Mouse (Mus musculus) kidney, embryonic 14.5 days (tissue): ENCODE measurements around the gene Pih1d1. TPM values are rescaled to one million over a fixed set of nuclear protein-coding genes. Genes with fewer than 3 reads are reported as not detected.
"Not testable (repeated sequence)": the region's sequence is repeated elsewhere in the genome, so short reads cannot be mapped to it uniquely, and the experiment has no call there.

ENCODE experiments used
- ATAC-seq: fragments of 200-750 bp; cut with Nextera tagmentation; 2 replicates; pipeline ENCODE4 v1.8.0; 2017; ENCODE audit warnings: moderate number of reproducible peaks, mild to moderate bottlenecking, moderate TSS enrichment, moderate library complexity; ENCODE audit not compliant: low FRiP score, low TSS enrichment
- H3K27ac ChIP-seq: fragments of 300-500 bp; sonication (generic); 2 replicates; pipeline ENCODE4 v1.5.1; 2014; ENCODE audit warnings: low read depth, mild to moderate bottlenecking, low read length, moderate library complexity, mixed read lengths
- H3K27me3 ChIP-seq: fragments of 300-500 bp; sonication (generic); 2 replicates; pipeline ENCODE4 v1.6.1; 2014; ENCODE audit warnings: mild to moderate bottlenecking, low read length; ENCODE audit not compliant: control insufficient read depth, insufficient read depth
- H3K36me3 ChIP-seq: fragments of 300-500 bp; sonication (generic); 2 replicates; pipeline ENCODE4 v1.6.1; 2014; ENCODE audit warnings: low read length, mixed read lengths; ENCODE audit not compliant: control insufficient read depth, insufficient read depth
- H3K4me1 ChIP-seq: fragments of 300-500 bp; sonication (generic); 2 replicates; pipeline ENCODE4 v1.6.1; 2014; ENCODE audit warnings: low read length, mixed read lengths; ENCODE audit not compliant: control insufficient read depth, insufficient read depth
- H3K4me2 ChIP-seq: fragments of 300-500 bp; sonication (generic); replicated peaks from 2 replicates; pipeline ENCODE4 v1.6.1; 2014; ENCODE audit warnings: low read depth, mild to moderate bottlenecking, low read length
- H3K4me3 ChIP-seq: fragments of 300-500 bp; sonication (generic); 2 replicates; pipeline ENCODE4 v1.5.1; 2014; ENCODE audit warnings: mild to moderate bottlenecking, low read length
- H3K9ac ChIP-seq: fragments of 300-500 bp; sonication (generic); 2 replicates; pipeline ENCODE4 v1.6.1; 2014; ENCODE audit warnings: low read depth, mild to moderate bottlenecking, low read length, moderate library complexity
- H3K9me3 ChIP-seq: fragments of 300-500 bp; sonication (generic); 2 replicates; pipeline ENCODE4 v1.6.1; 2016; ENCODE audit warnings: low read length; ENCODE audit not compliant: control insufficient read depth
- WGBS: fragments of 180-500 bp; shearing (Covaris S2); extraction: QIAGEN DNeasy Blood & Tissue Kit; methylation state at CpG from one replicate; pipeline ENCODE4 v1.1.7; 2014; 5-methylcytosine and 5-hydroxymethylcytosine counted together
- polyA plus RNA-seq: library from polyadenylated mRNA; unstranded; fragments of >200 nt; fragmentation: Nextera tagmentation; extraction: Ambion mirVana; gene quantifications from 2 replicates; pipeline ENCODE4 v1.2.1, GENCODE M21; 2014

The Pih1d1 gene
- polyA plus RNA-seq, 1 experiment from 2014 or later, result 110 TPM

DNA sequence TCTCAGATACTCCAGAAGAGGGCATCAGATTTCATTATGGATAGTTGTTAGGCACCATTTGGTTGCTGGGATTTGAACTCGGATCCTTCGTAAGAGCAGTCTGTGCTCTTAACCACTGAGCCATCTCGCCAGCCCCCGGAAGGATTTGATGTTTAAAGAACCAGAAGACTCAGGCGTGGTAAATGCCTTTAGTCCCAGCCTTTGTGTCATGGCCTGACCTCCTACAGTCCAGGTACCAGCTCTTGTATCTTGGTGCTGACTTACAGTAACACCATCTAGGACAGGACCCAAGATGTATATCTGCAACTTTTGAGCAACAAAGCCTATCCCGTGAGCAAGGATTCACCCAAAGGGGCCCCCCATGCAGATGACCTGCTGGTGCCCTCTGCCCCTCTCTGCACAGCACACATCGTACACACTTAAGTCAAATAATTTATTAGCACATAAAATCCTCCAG, 28.9 kb upstream of the Pih1d1 start:
- Histone ChIP-seq H3K27ac (peak overlapping the region; percentile 88), H3K27me3 (no peaks in the 10 kb centered on the region), H3K36me3 (peaks cover 58% of the 10 kb centered on the region), H3K9ac (no peak overlapping the region; the same call in 1 of the 2 replicates), H3K4me3 (peak overlapping the region; percentile 99; the same call in 1 of the 2 replicates), H3K9me3 (no peaks in the 10 kb centered on the region), H3K4me2 (peak overlapping the region; percentile 38; the same call in 1 of the 2 replicates), H3K4me1 (peaks cover 37% of the 10 kb centered on the region)
- WGBS, result 13% methylated on average over 7 of the region's 7 CpGs
- ATAC-seq, result no peak

DNA sequence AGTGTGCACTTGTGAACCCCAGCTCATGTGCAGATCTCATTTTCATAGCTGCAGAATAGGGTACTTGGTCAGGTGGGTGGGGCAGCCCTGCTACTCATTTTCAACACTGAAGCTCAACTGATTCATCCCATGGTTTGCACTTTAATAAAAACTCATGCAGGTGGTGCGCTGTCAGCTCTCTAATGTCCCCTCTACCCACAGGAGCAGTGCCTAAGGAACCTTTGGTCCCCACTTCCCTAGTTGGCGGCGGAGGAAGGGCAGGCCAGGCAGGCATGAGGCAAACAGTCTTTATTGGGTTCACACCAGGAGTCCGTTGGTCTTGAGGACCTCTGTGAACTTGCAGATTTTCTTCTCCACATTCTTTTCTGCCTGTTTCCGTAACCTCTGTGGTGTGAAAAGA, 28.5 kb upstream of the Pih1d1 start:
- H3K9ac ChIP-seq, H3K27me3 ChIP-seq, H3K9me3 ChIP-seq, ATAC-seq, H3K4me3 ChIP-seq: not testable (repeated sequence)
- 68% methylated on average over 5 of the region's 5 CpGs for WGBS
- peak overlapping the region; percentile 88; the same call in 1 of the 2 replicates for H3K27ac ChIP-seq
- H3K4me2 ChIP-seq, result peak overlapping the region; percentile 19; the same call in 1 of the 2 replicates
- peaks cover 53% of the 10 kb centered on the region for H3K36me3 ChIP-seq
- peaks cover 37% of the 10 kb centered on the region for H3K4me1 ChIP-seq

DNA sequence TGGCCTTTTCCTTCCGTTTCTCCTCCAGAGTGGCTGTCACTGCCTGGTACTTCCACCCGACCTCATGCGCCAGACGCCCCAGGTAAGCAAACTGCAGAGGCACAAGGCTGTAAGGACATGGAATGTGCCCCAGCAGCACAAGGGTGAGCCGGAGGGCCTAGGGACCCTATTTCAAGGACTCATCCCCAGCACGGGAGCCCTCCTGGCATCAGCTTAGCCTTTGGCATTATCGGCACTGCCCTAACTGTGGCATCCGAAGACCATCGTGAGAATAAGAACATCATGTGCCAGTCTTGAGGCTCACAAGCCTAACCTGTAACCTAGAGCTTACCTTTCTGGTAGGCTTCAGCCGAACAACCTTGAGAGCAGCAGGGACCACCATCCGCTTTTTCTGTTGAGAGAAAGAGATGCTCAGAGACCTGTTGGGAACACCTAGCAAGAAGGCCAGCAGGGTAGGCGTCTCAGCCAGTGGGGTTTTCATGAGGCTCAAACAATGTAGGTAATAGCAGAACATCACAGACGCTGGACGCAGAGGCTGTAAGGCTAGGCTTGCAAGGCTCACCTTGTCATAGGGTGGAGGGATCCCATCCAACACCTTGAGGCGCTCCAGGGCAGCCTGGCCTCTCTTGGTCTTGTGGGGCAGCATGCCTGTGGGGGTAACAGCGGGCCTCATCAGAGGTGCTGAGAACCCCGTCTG, 27.8 kb upstream of the Pih1d1 start:
- WGBS, result 77% methylated on average over 17 of the region's 17 CpGs
- H3K4me2 ChIP-seq, result peak overlapping the region; percentile 94
- H3K9ac ChIP-seq, result peak overlapping the region; percentile 100
- no peaks in the 10 kb centered on the region for H3K9me3 ChIP-seq
- H3K36me3 ChIP-seq, result peaks cover 47% of the 10 kb centered on the region
- peak overlapping the region; percentile 95 for H3K27ac ChIP-seq
- ATAC-seq, result no peak
- peaks cover 37% of the 10 kb centered on the region for H3K4me1 ChIP-seq
- H3K4me3 ChIP-seq, result peak overlapping the region; percentile 99
- H3K27me3 ChIP-seq, result no peaks in the 10 kb centered on the region

DNA sequence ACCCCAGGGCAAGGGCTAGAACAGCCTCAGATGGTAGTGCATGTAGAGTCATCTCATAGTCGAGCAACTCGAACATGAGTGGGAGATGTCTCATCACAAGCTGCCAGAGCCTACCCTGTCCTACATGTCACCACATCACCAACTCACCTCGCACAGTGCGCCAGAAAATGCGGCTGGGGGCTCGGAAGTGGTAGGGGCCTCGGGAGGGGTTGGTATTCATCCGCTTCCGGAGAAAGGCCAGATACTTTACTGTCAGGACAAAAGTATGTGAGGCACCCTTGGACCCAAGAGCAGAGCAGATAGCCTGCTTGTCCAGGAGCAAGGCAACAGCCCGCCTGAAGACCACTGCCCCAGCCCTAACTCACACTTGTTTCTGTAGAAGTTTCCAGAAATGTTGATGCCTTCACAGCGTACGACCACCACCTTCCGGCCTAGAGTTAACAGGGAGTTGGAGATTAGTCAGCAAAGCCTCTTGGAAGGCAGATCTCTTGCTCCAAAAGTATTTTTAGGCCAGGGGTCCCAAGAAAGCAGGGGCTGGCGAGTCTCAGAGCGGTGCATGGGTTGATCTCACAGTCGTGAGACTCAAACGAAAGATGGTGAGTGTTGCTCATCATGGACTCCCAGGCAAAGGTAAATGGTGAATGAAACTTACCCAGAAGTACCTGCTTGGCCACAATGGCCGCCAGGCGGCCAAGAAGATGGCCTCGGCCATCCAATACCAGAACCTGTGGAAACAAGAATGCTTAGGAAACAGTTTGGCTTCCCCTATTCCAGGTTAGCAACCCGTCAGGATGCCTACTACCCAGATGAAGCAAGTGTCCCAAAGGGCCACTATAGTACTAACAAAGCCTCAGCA, 27.0 kb upstream of the Pih1d1 start:
- 39% methylated on average over 21 of the region's 21 CpGs for WGBS
- Histone ChIP-seq H3K36me3 (peaks cover 39% of the 10 kb centered on the region), H3K4me1 (peaks cover 35% of the 10 kb centered on the region), H3K4me3 (peak overlapping the region; percentile 99), H3K27me3 (no peaks in the 10 kb centered on the region), H3K9me3 (no peaks in the 10 kb centered on the region), H3K27ac (peak overlapping the region; percentile 95), H3K4me2 (peak overlapping the region; percentile 94), H3K9ac (peak overlapping the region; percentile 100)
- ATAC-seq, result no peak

DNA sequence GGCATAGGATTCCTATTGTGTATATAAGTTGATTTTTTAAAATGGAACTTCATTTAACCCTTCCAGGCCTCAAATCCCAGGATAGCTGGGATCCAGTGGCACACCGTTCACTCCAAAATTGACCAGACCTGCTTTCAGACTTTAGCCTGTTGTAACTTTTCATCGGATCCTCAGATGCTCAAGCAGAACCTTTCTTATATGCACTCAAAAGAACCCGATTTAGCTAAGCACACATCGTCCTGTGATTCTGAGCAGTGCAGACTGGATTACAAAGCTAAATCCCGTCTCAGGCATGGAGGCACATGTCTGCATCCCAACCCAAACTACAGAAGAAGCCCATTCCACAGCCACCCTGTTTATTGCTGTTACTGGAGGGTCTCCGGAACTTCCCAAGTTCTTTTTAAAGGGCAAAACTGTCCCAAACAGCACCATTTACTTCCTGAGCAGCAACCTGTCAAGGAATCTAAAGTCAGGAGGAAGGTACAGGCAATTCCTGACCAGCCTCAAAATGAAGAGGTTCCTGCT, 26.3 kb upstream of the Pih1d1 start:
- peak overlapping the region; percentile 94 for H3K4me2 ChIP-seq
- H3K36me3 ChIP-seq, result peaks cover 32% of the 10 kb centered on the region
- H3K27ac ChIP-seq, result peak overlapping the region; percentile 95
- H3K4me3 ChIP-seq, result peak overlapping the region; percentile 99
- no peaks in the 10 kb centered on the region for H3K9me3 ChIP-seq
- peak overlapping the region; percentile 100 for H3K9ac ChIP-seq
- no peak for ATAC-seq
- peaks cover 28% of the 10 kb centered on the region for H3K4me1 ChIP-seq
- WGBS, result under 1% methylated on average over 6 of the region's 6 CpGs
- H3K27me3 ChIP-seq, result no peaks in the 10 kb centered on the region

DNA sequence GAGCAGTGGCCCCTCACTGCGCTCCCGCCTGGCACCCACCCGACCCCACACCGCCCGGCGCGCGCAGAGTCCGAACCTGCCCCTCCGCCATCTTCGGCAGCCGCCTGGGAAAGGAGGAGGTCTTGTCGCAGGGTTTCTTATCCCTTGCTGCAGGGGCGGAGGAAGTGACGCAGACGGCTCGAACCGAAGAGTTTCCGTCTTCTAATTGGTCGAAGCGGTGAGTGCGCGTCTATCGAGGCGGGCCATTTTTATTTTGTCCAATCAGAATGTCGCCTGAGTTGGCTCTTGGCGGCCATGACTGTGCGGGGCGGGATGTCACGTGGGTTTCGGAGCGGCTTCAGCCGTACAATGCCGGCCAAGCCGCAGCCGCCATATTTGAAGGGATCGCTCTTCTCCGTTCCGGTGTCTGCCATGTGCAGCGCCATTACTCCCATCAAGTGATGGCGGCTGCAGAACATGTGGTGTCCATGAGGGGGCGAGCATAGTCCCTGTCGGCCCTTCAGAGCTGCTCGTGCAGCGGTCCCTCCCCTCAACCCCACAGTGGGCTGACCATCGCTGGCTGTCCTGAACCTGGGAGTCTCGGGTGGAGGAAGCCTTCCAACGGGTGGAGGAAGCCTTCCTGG, 25.4 kb upstream of the Pih1d1 start, which contains the start of gene Rpl13a:
TSS of gene Rpl13a (minus strand) at position 138 of the 623 bp plus-strand sequence.
- Histone ChIP-seq H3K36me3 (peaks cover 27% of the 10 kb centered on the region), H3K4me2 (peak within 1 kb of the TSS; percentile 94), H3K27me3 (no peaks in the 10 kb centered on the region), H3K4me1 (peaks cover 22% of the 10 kb centered on the region), H3K27ac (peak within 1 kb of the TSS; percentile 95), H3K9me3 (no peaks in the 10 kb centered on the region), H3K4me3 (peak within 1 kb of the TSS; percentile 99), H3K9ac (peak within 1 kb of the TSS; percentile 100)
- WGBS, result 0% methylated on average over 48 of the region's 48 CpGs
- ATAC-seq, result peak; percentile 95

DNA sequence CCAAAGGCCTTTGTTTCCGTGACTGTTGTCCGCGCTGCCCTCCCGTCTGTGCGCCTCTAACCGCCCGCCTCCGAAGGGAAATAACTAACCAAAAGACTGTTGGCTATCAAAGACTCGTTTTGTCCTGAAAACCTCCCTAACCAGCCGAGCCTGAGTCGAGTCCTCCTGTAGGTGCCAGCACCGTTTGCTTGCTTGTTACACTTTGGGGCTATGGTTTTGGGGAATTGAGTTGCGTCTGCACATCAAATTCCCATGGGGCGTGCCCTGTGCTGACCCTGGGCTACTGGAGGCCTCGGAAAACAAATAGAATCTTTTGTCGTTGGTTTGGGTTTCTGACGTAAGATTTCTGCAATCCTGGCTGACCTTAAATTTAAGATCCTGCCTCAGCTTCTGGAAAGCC, 24.8 kb upstream of the Pih1d1 start:
- Histone ChIP-seq H3K27ac (peak overlapping the region; percentile 93), H3K4me3 (peak overlapping the region; percentile 99), H3K4me1 (peaks cover 23% of the 10 kb centered on the region), H3K4me2 (peak overlapping the region; percentile 64), H3K27me3 (no peaks in the 10 kb centered on the region), H3K36me3 (peaks cover 27% of the 10 kb centered on the region), H3K9ac (peak overlapping the region; percentile 100), H3K9me3 (no peaks in the 10 kb centered on the region)
- ATAC-seq, result no peak
- 2% methylated on average over 17 of the region's 17 CpGs for WGBS

DNA sequence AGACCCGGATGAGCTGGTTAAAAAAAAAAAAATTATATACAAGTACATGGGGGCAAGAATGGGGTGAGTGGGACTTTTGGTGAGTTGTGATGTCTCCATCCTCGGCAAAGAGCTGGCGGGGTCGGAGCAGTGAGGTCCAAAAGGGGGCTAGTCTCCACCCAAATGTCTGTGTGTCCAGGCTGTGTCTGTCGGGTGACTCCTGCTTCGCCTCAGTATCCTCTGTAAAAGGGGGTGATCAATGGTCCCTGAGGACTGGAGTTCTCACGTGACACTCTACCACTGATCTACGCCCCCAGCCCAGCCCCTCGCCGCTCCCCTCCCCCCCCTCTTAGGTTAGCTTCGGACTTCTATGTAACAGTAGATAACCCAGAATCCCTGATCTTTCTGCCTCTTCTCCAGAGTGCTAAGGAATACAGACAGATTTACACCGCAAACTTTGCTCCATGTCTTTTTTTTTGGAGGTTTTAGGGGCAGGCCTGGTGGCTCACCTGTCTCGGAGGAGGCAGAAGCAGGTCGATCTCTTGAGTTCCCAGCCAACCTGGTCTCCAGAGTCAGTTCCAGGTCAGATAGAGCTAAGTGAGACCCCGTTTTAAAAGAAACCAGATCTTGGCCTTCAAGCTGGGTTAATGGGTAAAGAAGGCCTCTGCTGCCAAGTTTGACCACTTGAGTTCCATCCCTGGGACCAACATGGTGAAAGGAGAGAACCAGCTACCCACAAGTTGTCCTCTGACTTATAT, 24.2 kb upstream of the Pih1d1 start:
- no peaks in the 10 kb centered on the region for H3K27me3 ChIP-seq
- no peak for ATAC-seq
- H3K4me1 ChIP-seq, result peaks cover 25% of the 10 kb centered on the region
- H3K9ac ChIP-seq, result peak overlapping the region; percentile 100; the same call in 1 of the 2 replicates
- H3K9me3 ChIP-seq, result no peaks in the 10 kb centered on the region
- peak overlapping the region; percentile 99 for H3K4me3 ChIP-seq
- peak overlapping the region; percentile 64 for H3K4me2 ChIP-seq
- peak overlapping the region; percentile 93; the same call in 1 of the 2 replicates for H3K27ac ChIP-seq
- peaks cover 27% of the 10 kb centered on the region for H3K36me3 ChIP-seq
- WGBS, result 46% methylated on average over 15 of the region's 15 CpGs
